Mouse (Mus musculus) liver, postnatal 0 days (tissue): ENCODE measurements at regions not wholly inside any gene's neighbourhood (a gene's known extent, or its start where the extent isn't known, plus 50 kb on each side); places are given as distances from the start of the nearest gene placed in this dataset.

Source experiments
- CTCF ChIP-seq: sonication (generic); IDR thresholded peaks from 2 replicates; pipeline ENCODE4 v1.5.1; 2016; ENCODE audit warnings: antibody characterized with exemption, low read depth
- EP300 ChIP-seq: IDR thresholded peaks from 2 replicates; pipeline ENCODE4 v1.6.1; 2016; ENCODE audit warnings: antibody characterized with exemption, low read depth, mild to moderate bottlenecking

- TF ChIP-seq CTCF (no peak), EP300 (no peak)
Measured at GRCm38 (mm10) chr3:20973077-20973476, 606.1 kb upstream of the Agtr1b start.
